Mouse (Mus musculus) heart, embryonic 13.5 days (tissue): Measurements from ENCODE around the gene Ncr1. TPM values are rescaled to one million over a fixed set of nuclear protein-coding genes. Genes with fewer than 3 reads are reported as not detected.
"Not testable (repeated sequence)": the region's sequence is repeated elsewhere in the genome, so short reads cannot be mapped to it uniquely, and the experiment has no call there.

Source experiments
- ATAC-seq: fragments of 200-750 bp; cut with Nextera tagmentation; 2 replicates; pipeline ENCODE4 v1.8.0; 2017; ENCODE audit warnings: moderate TSS enrichment; ENCODE audit not compliant: insufficient number of reproducible peaks, low FRiP score, low TSS enrichment; ENCODE audit errors: extremely low read depth
- H3K27ac ChIP-seq: fragments of 300-500 bp; sonication (generic); replicated peaks from 2 replicates; pipeline ENCODE4 v1.5.1; 2015; ENCODE audit warnings: moderate library complexity, mild to moderate bottlenecking, inconsistent platforms
- H3K27me3 ChIP-seq: fragments of 300-500 bp; sonication (generic); replicated peaks from 2 replicates; pipeline ENCODE4 v1.6.1; 2015; ENCODE audit warnings: mild to moderate bottlenecking, inconsistent platforms
- H3K36me3 ChIP-seq: fragments of 300-500 bp; sonication (generic); 2 replicates; pipeline ENCODE4 v1.6.1; 2015; ENCODE audit warnings: mild to moderate bottlenecking, inconsistent platforms
- H3K4me1 ChIP-seq: fragments of 300-500 bp; sonication (generic); 2 replicates; pipeline ENCODE4 v1.6.1; 2015; ENCODE audit warnings: inconsistent platforms
- H3K4me2 ChIP-seq: fragments of 300-500 bp; sonication (generic); 2 replicates; pipeline ENCODE4 v1.6.1; 2015; ENCODE audit warnings: inconsistent platforms, mild to moderate bottlenecking, moderate library complexity
- H3K4me3 ChIP-seq: fragments of 300-500 bp; sonication (generic); 2 replicates; pipeline ENCODE4 v1.5.1; 2015; ENCODE audit warnings: moderate library complexity, mild to moderate bottlenecking, inconsistent platforms
- H3K9ac ChIP-seq: fragments of 300-500 bp; sonication (generic); 2 replicates; pipeline ENCODE4 v1.6.1; 2015; ENCODE audit warnings: inconsistent platforms, mild to moderate bottlenecking, moderate library complexity
- H3K9me3 ChIP-seq: fragments of 300-500 bp; sonication (generic); 2 replicates; pipeline ENCODE4 v1.6.1; 2016; ENCODE audit warnings: inconsistent platforms
- WGBS: fragments of 180-500 bp; shearing (Covaris S2); methylation state at CpG from one replicate; pipeline ENCODE4 v1.1.7; 2015; ENCODE audit warnings: mixed read lengths; 5-methylcytosine and 5-hydroxymethylcytosine counted together
- microRNA-seq: library from miRNA; unstranded; fragments of <30 nt; microRNA quantifications from one replicate; pipeline ENCODE4, GENCODE M21; 2016
- polyA plus RNA-seq: library from polyadenylated mRNA; unstranded; fragments of >200 nt; fragmentation: Nextera tagmentation; extraction: Ambion mirVana; gene quantifications from 2 replicates; pipeline ENCODE4 v1.2.1, GENCODE M21; 2015

The Ncr1 gene
- polyA plus RNA-seq, result 0.09 TPM in 1 of 2 replicates, not detected in the other

GRCm38 (mm10) chr7:4337509-4337908 is at the start of gene Ncr1:
Ncr1 (plus strand) TSS chr7:4337724.
- H3K27me3 ChIP-seq, result no peaks in the 10 kb centered on the region
- no peak within 1 kb of the TSS for H3K27ac ChIP-seq
- H3K4me2 ChIP-seq, result no peak within 1 kb of the TSS
- ATAC-seq, result no peak
- H3K36me3 ChIP-seq, result no peaks in the 10 kb centered on the region
- H3K9me3 ChIP-seq, result no peaks in the 10 kb centered on the region
- no peaks in the 10 kb centered on the region for H3K4me1 ChIP-seq
- H3K4me3 ChIP-seq, result no peak within 1 kb of the TSS
- H3K9ac ChIP-seq, result no peak within 1 kb of the TSS

- H3K36me3 ChIP-seq, result no peaks in the 10 kb centered on the region
- H3K9ac ChIP-seq, result no peak overlapping the region
- no peak for ATAC-seq
- H3K4me3 ChIP-seq, result no peak overlapping the region
- H3K4me2 ChIP-seq, result no peak overlapping the region
- H3K27me3 ChIP-seq, result no peaks in the 10 kb centered on the region
- no peak overlapping the region for H3K27ac ChIP-seq
- no peaks in the 10 kb centered on the region for H3K9me3 ChIP-seq
- 72% methylated on average over 5 of the region's 5 CpGs for WGBS
- no peaks in the 10 kb centered on the region for H3K4me1 ChIP-seq
Observed at GRCm38 (mm10) chr7:4292638-4293037, 44.9 kb upstream of the Ncr1 start.

GRCm38 (mm10) chr7:4297189-4297588 is 40.3 kb upstream of the Ncr1 start:
- Histone ChIP-seq H3K9ac (no peak overlapping the region), H3K9me3 (no peaks in the 10 kb centered on the region), H3K27me3 (no peaks in the 10 kb centered on the region), H3K27ac (no peak overlapping the region), H3K4me3 (no peak overlapping the region), H3K4me2 (no peak overlapping the region), H3K4me1 (no peaks in the 10 kb centered on the region), H3K36me3 (no peaks in the 10 kb centered on the region)
- no peak for ATAC-seq
- 37% methylated on average over 1 of the region's 1 CpGs for WGBS

GRCm38 (mm10) chr7:4300166-4300565 is 37.4 kb upstream of the Ncr1 start:
- Histone ChIP-seq H3K9me3 (no peaks in the 10 kb centered on the region), H3K9ac (no peak overlapping the region), H3K36me3 (no peaks in the 10 kb centered on the region), H3K27me3 (no peaks in the 10 kb centered on the region), H3K4me2 (no peak overlapping the region), H3K27ac (no peak overlapping the region), H3K4me1 (no peaks in the 10 kb centered on the region), H3K4me3 (no peak overlapping the region)
- ATAC-seq, result no peak

GRCm38 (mm10) chr7:4303457-4303856 is 34.1 kb upstream of the Ncr1 start:
- WGBS, result 74% methylated on average over 1 of the region's 1 CpGs
- H3K4me3 ChIP-seq, result no peak overlapping the region
- no peak for ATAC-seq

GRCm38 (mm10) chr7:4313109-4313508 is 24.4 kb upstream of the Ncr1 start:
- not testable (repeated sequence) for H3K27me3 ChIP-seq

More at GRCm38 (mm10) chr7:4303457-4303856, 34.1 kb upstream of the Ncr1 start:
- Histone ChIP-seq H3K27me3 (no peaks in the 10 kb centered on the region), H3K9ac (no peak overlapping the region), H3K4me2 (no peak overlapping the region), H3K27ac (no peak overlapping the region), H3K36me3 (no peaks in the 10 kb centered on the region), H3K4me1 (no peaks in the 10 kb centered on the region), H3K9me3 (no peaks in the 10 kb centered on the region)

GRCm38 (mm10) chr7:4313531-4313930 is 24.0 kb upstream of the Ncr1 start:
- not testable (repeated sequence) for H3K36me3 ChIP-seq, H3K27ac ChIP-seq, H3K9ac ChIP-seq, H3K9me3 ChIP-seq, H3K27me3 ChIP-seq, ATAC-seq, H3K4me2 ChIP-seq, H3K4me3 ChIP-seq, H3K4me1 ChIP-seq
- 70% methylated on average over 3 of the region's 3 CpGs for WGBS

More at GRCm38 (mm10) chr7:4313109-4313508, 24.4 kb upstream of the Ncr1 start:
- H3K9ac ChIP-seq, H3K4me1 ChIP-seq, ATAC-seq, H3K36me3 ChIP-seq, H3K4me2 ChIP-seq, H3K27ac ChIP-seq, H3K9me3 ChIP-seq, H3K4me3 ChIP-seq: not testable (repeated sequence)
- 71% methylated on average over 2 of the region's 2 CpGs for WGBS

GRCm38 (mm10) chr7:4323301-4323700 is 14.2 kb upstream of the Ncr1 start:
- WGBS, result 53% methylated on average over 2 of the region's 2 CpGs
- Histone ChIP-seq H3K27me3 (no peaks in the 10 kb centered on the region), H3K9ac (no peak overlapping the region), H3K9me3 (no peaks in the 10 kb centered on the region), H3K4me1 (no peaks in the 10 kb centered on the region), H3K4me2 (no peak overlapping the region), H3K4me3 (no peak overlapping the region), H3K36me3 (no peaks in the 10 kb centered on the region), H3K27ac (no peak overlapping the region)
- no peak for ATAC-seq

- ATAC-seq, result no peak
- Histone ChIP-seq H3K9me3 (0 out of 2 replicates have a peak, but pooled peaks cover 3% of the 10 kb centered on the region), H3K4me3 (no peak overlapping the region), H3K27ac (no peak overlapping the region), H3K4me2 (no peak overlapping the region), H3K9ac (no peak overlapping the region), H3K4me1 (no peaks in the 10 kb centered on the region), H3K27me3 (no peaks in the 10 kb centered on the region), H3K36me3 (no peaks in the 10 kb centered on the region)
- 75% methylated on average over 7 of the region's 7 CpGs for WGBS
Observed at GRCm38 (mm10) chr7:4373521-4373920, 36.0 kb downstream of the Ncr1 start.

Small RNA genes lying within 50 kb of the gene (microRNA-seq; reads per million reads assigned to microRNA genes)
- gene Gm24752 (not detected), gene Gm25349 (not detected)

Other genes starting within 250 kb of the Ncr1 start
- 0.88 and 1.0 TPM in 2 replicates for gene Ttyh1, start 218.3 kb upstream of the Ncr1 start, polyA plus RNA-seq
- 44.4 and 45.9 TPM in 2 replicates for gene Leng8, start 200.7 kb upstream of the Ncr1 start, polyA plus RNA-seq
- 1.8 and 2.0 TPM in 2 replicates for gene Leng9, start 187.3 kb upstream of the Ncr1 start, polyA plus RNA-seq
- 26.5 and 26.7 TPM in 2 replicates for gene Cdc42ep5, start 172.9 kb upstream of the Ncr1 start, polyA plus RNA-seq
- 0.11 TPM in 1 of 2 replicates, not detected in the other for gene Lilra5, start 100.0 kb upstream of the Ncr1 start, polyA plus RNA-seq
- 0.71 and 0.83 TPM in 2 replicates for gene Gp6, start 60.0 kb downstream of the Ncr1 start, polyA plus RNA-seq
- gene Rdh13, start 107.9 kb downstream of the Ncr1 start, polyA plus RNA-seq, result 24.7 and 29.9 TPM in 2 replicates
- 3.3 and 4.2 TPM in 2 replicates for gene Eps8l1, start 123.0 kb downstream of the Ncr1 start, polyA plus RNA-seq
- 29.2 and 33.9 TPM in 2 replicates for gene Ppp1r12c, start 164.0 kb downstream of the Ncr1 start, polyA plus RNA-seq
- 610 and 755 TPM in 2 replicates for gene Tnnt1, start 178.7 kb downstream of the Ncr1 start, polyA plus RNA-seq
- 2,083 and 2,324 TPM in 2 replicates for gene Tnni3, start 186.5 kb downstream of the Ncr1 start, polyA plus RNA-seq
- 0.59 and 0.95 TPM in 2 replicates for gene Dnaaf3, start 194.7 kb downstream of the Ncr1 start, polyA plus RNA-seq
- gene Syt5, start 209.8 kb downstream of the Ncr1 start, polyA plus RNA-seq, result 1.4 and 2.7 TPM in 2 replicates